Mouse (Mus musculus) cerebellum, adult 2 months (tissue): Measurements from ENCODE around the gene Col5a2.

Experiments used
- CTCF ChIP-seq: fragments of 200-500 bp; IDR thresholded peaks from 2 replicates; pipeline ENCODE4 v1.5.1; 2011; ENCODE audit warnings: low read depth, mild to moderate bottlenecking, control low read depth, low read length, moderate library complexity, borderline replicate concordance; ENCODE audit not compliant: insufficient read depth
- POLR2A ChIP-seq: fragments of 200-500 bp; IDR thresholded peaks from 2 replicates; pipeline ENCODE4 v1.6.1; 2011; ENCODE audit warnings: low read length, control low read depth, borderline replicate concordance; ENCODE audit not compliant: insufficient read depth

DNA sequence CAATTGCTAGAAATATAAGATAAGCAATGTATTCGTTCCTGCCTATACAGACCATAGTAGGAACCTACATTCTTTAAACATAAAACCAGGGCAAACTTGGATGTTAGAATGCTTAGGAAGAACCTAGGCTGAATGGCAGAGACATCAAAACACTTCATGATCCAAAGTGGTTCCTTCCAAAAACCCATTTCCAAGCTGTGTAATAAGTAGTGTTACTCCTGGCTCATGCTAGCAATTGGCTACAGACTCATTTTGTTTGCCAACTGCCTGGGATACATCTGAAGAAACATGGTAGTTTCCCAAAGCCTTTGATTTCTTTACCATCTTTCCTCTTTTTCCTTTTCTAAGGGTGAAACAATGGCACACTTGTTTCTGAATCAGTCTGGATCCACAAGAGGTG lies 47.3 kb downstream of the Col5a2 start:
- TF ChIP-seq POLR2A (no peak), CTCF (no peak)
